Mouse (Mus musculus): Measurements from ENCODE around the gene Spaca6. TPM values are rescaled to one million over a fixed set of nuclear protein-coding genes. Genes with fewer than 3 reads are reported as not detected.

The Spaca6 gene
- not detected in 2 replicates for polyA plus RNA-seq (2012; ENCODE audit: insufficient read depth, insufficient read length, low replicate concordance, missing spikeins)

DNA sequence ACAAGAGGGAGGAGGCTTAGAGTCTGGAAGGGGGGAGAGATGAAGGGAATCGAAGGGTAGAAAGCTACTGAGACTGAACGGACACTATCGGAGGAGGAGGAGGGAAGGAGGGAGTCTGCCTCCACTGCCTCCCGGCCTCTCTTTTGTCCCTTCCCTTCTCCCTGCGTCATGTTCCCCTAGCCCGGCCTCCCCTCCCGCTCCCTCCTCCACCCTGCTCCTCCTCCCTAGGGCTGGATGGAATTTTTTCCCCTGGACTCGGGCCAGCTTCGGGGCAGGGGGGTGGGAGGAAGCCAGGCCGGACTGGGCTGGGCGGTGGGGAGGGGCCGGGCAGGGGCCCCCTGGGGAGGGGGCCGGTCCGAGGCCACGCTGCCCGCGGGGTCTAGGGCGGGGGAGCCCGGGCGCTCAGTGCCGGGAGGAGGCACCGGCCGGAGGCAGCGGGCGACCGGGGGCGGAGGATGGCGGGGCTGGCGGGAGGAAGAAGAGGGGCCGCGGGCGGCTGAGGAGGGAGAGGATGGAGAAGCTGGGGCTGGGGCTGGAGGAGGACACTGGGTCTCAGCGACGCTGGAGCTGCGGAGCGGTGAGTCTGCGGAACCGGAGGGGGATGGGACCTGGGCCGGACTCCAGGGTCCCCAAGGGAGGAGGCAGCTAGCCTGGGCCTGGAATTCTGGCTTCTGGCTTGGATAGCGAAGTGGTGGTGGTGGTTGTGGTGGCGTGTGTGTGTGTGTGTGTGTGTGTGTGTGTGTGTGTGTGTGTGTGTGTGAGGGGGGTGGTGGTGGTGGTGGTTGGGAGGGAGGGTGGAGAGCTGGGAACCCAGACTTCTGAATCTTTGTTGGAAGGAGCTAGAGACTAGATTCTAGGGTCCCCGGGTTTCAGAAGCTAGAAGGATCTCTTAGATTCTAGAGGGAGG is at the start of gene Spaca6:
Gene Spaca6 (plus strand): TSS at position 408 of the 907 bp plus-strand sequence.
- Histone ChIP-seq H3K4me1 (ENCODE audit: control insufficient read depth, insufficient read depth, low read length) (peaks cover 17% of the 10 kb centered on the region), H3K4me3 (ENCODE audit: insufficient read depth, low read depth, low read length) (peak within 1 kb of the TSS; percentile 100), H3K27ac (ENCODE audit: insufficient read depth, low read depth, low read length) (peak within 1 kb of the TSS; percentile 100)
- under 1% methylated on average over 41 of the region's 42 CpGs for WGBS
- peak; percentile 95 for TF ChIP-seq POLR2A (IDR thresholded peaks at IDR 0.05; ENCODE audit: insufficient read depth, low read depth, low read length)
- TF ChIP-seq CTCF (IDR thresholded peaks at IDR 0.05; ENCODE audit: insufficient read depth, low read depth, low read length): no peak

GRCm38 (mm10) chr17:17790866-17791630 is 35.9 kb upstream of the Spaca6 start:
- Histone ChIP-seq H3K27ac (ENCODE audit: insufficient read depth, low read depth, low read length) (no peak overlapping the region), H3K4me1 (ENCODE audit: control insufficient read depth, insufficient read depth, low read length) (no peaks in the 10 kb centered on the region), H3K4me3 (ENCODE audit: insufficient read depth, low read depth, low read length) (no peak overlapping the region)
- TF ChIP-seq CTCF (IDR thresholded peaks at IDR 0.05; ENCODE audit: insufficient read depth, low read depth, low read length): no peak
- no peak for TF ChIP-seq POLR2A (IDR thresholded peaks at IDR 0.05; ENCODE audit: insufficient read depth, low read depth, low read length)
- WGBS: 74% methylated on average over 3 of the region's 3 CpGs

GRCm38 (mm10) chr17:17792578-17792977 is 34.4 kb upstream of the Spaca6 start:
- Histone ChIP-seq H3K4me3 (ENCODE audit: insufficient read depth, low read depth, low read length) (no peak overlapping the region), H3K27ac (ENCODE audit: insufficient read depth, low read depth, low read length) (no peak overlapping the region), H3K4me1 (ENCODE audit: control insufficient read depth, insufficient read depth, low read length) (no peaks in the 10 kb centered on the region)
- 33% methylated on average over 1 of the region's 1 CpGs for WGBS
- no peak for TF ChIP-seq CTCF (IDR thresholded peaks at IDR 0.05; ENCODE audit: insufficient read depth, low read depth, low read length)
- no peak for TF ChIP-seq POLR2A (IDR thresholded peaks at IDR 0.05; ENCODE audit: insufficient read depth, low read depth, low read length)

GRCm38 (mm10) chr17:17795527-17795926 is 31.4 kb upstream of the Spaca6 start:
- TF ChIP-seq POLR2A (IDR thresholded peaks at IDR 0.05; ENCODE audit: insufficient read depth, low read depth, low read length) (no peak), CTCF (IDR thresholded peaks at IDR 0.05; ENCODE audit: insufficient read depth, low read depth, low read length) (no peak)
- Histone ChIP-seq H3K27ac (ENCODE audit: insufficient read depth, low read depth, low read length) (no peak overlapping the region), H3K4me3 (ENCODE audit: insufficient read depth, low read depth, low read length) (no peak overlapping the region), H3K4me1 (ENCODE audit: control insufficient read depth, insufficient read depth, low read length) (no peaks in the 10 kb centered on the region)
- WGBS: 57% methylated on average over 2 of the region's 2 CpGs

- TF ChIP-seq CTCF (IDR thresholded peaks at IDR 0.05; ENCODE audit: insufficient read depth, low read depth, low read length): no peak
- TF ChIP-seq POLR2A (IDR thresholded peaks at IDR 0.05; ENCODE audit: insufficient read depth, low read depth, low read length): no peak
- 89% methylated on average over 6 of the region's 6 CpGs for WGBS
- Histone ChIP-seq H3K4me3 (ENCODE audit: insufficient read depth, low read depth, low read length) (no peak overlapping the region), H3K4me1 (ENCODE audit: control insufficient read depth, insufficient read depth, low read length) (0 out of 2 replicates have a peak, but pooled peaks cover 3% of the 10 kb centered on the region), H3K27ac (ENCODE audit: insufficient read depth, low read depth, low read length) (no peak overlapping the region)
These were observed 3.2 kb upstream of the Spaca6 start for GRCm38 (mm10) chr17:17823612-17824336.

DNA sequence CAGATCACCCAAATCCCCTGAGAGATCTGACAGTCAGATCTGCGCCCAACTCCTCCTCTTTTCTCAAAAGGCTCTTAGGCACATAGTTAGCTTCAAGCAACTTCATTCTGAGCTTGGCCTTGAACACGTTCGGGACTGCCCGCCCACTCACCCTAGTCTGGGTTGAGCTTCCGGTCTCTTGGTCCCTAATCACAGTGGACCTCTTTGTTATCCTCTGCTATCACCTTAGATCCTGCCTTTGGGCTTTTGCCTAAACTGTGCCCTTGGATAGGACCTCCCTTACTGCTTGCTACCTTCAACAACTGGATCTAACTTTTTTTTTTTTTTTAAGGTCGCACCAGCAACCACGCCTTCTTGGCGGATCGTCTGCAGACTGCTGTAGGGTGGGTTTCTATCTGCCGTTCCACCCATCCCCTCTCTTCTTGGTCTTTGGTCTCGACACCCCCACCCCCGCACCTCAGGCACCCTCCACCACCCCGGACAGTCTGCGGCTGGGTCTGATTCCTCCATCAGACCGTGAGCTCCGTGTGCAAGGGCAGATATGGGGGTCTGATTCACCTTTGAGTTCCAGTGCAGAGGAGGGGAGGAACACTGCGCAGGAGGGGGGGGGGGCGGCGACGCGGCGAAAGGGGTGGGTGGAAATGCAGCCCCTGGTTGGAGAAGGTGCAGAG is 902 bp upstream of the Spaca6 start:
- TF ChIP-seq POLR2A (IDR thresholded peaks at IDR 0.05; ENCODE audit: insufficient read depth, low read depth, low read length): no peak
- no peak for TF ChIP-seq CTCF (IDR thresholded peaks at IDR 0.05; ENCODE audit: insufficient read depth, low read depth, low read length)
- Histone ChIP-seq H3K4me3 (ENCODE audit: insufficient read depth, low read depth, low read length) (peak overlapping the region; percentile 100), H3K27ac (ENCODE audit: insufficient read depth, low read depth, low read length) (peak overlapping the region; percentile 100), H3K4me1 (ENCODE audit: control insufficient read depth, insufficient read depth, low read length) (peaks cover 17% of the 10 kb centered on the region)
- 1% methylated on average over 20 of the region's 22 CpGs for WGBS

GRCm38 (mm10) chr17:17827658-17828190 is 766 bp downstream of the Spaca6 start:
- Histone ChIP-seq H3K4me1 (ENCODE audit: control insufficient read depth, insufficient read depth, low read length) (peaks cover 17% of the 10 kb centered on the region), H3K4me3 (ENCODE audit: insufficient read depth, low read depth, low read length) (peak overlapping the region; percentile 100), H3K27ac (ENCODE audit: insufficient read depth, low read depth, low read length) (peak overlapping the region; percentile 99)
- WGBS: 0% methylated on average over 13 of the region's 13 CpGs
- TF ChIP-seq CTCF (IDR thresholded peaks at IDR 0.05; ENCODE audit: insufficient read depth, low read depth, low read length): no peak
- no peak for TF ChIP-seq POLR2A (IDR thresholded peaks at IDR 0.05; ENCODE audit: insufficient read depth, low read depth, low read length)
